Mouse (Mus musculus) CH12.LX (cell line): ENCODE data around the gene Dnm3.

ENCODE experiments used
- CTCF ChIP-seq, 2 experiments: IDR thresholded peaks in 1 of 2; conservative IDR thresholded peaks in 1 of 2; 2 replicates each; pipeline ENCODE4 v1.5.1; 2011 to 2012; ENCODE audit warnings: low read depth in 2 of 2, low read length in 2 of 2, improper control_type of control experiment in 1 of 2, inconsistent platforms in 1 of 2, mild to moderate bottlenecking in 1 of 2, moderate library complexity in 1 of 2
- EP300 ChIP-seq: IDR thresholded peaks from 2 replicates; pipeline ENCODE4 v1.6.1; 2011; ENCODE audit warnings: low read length, improper control_type of control experiment
- ETS1 ChIP-seq: conservative IDR thresholded peaks from 2 replicates; pipeline ENCODE4 v1.6.1; 2012; ENCODE audit warnings: low read depth, mild to moderate bottlenecking, inconsistent platforms, low read length, improper control_type of control experiment, moderate library complexity
- NELFE ChIP-seq: IDR thresholded peaks from 2 replicates; pipeline ENCODE4 v1.6.1; 2011; ENCODE audit warnings: low read depth, low read length, improper control_type of control experiment
- NRF1 ChIP-seq: IDR thresholded peaks from 2 replicates; pipeline ENCODE4 v1.6.1; 2014; ENCODE audit warnings: low read depth, mild to moderate bottlenecking, inconsistent platforms, low read length, improper control_type of control experiment, moderate library complexity
- POLR2AphosphoS2 ChIP-seq: IDR thresholded peaks from 2 replicates; pipeline ENCODE4 v1.6.1; 2011; ENCODE audit warnings: low read depth, low read length, improper control_type of control experiment
- RCOR1 ChIP-seq: conservative IDR thresholded peaks from 2 replicates; pipeline ENCODE4 v1.6.1; 2012; ENCODE audit warnings: low read depth, mild to moderate bottlenecking, inconsistent platforms, low read length, improper control_type of control experiment

DNA sequence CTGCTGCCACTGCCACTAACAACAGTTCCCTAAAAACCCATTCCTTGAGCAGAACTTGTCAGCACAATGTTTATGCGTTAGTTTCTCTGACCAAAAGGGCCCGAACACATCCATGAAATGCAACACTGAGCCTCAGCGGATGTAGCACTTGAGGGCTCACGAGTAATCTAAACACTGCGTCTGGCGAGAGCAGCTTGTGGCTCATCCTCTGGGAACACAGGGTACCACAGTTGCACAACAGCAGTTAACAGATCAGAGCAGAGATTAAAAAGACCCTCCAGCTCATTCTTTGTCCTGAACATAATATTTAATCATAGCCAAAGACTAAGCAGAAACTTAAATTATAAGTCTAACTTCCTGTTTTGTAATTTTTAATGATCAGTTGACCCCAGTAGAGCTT, 305.0 kb downstream of the Dnm3 start:
- no peak for TF ChIP-seq POLR2AphosphoS2
- no peak for TF ChIP-seq CTCF (conservative IDR thresholded peaks at IDR 0.05 in 1 of 2, IDR thresholded peaks at IDR 0.05 in 1 of 2; ENCODE audit: low read depth in 2 of 2, low read length in 2 of 2)
- no peak for TF ChIP-seq NRF1
- TF ChIP-seq ETS1, result no peak
- no peak for TF ChIP-seq EP300
- TF ChIP-seq NELFE, result no peak
- TF ChIP-seq RCOR1, result no peak
